Mouse (Mus musculus): ENCODE data around the gene Olfr1217. TPM values are rescaled to one million over a fixed set of nuclear protein-coding genes. Genes with fewer than 3 reads are reported as not detected.
"Not testable (repeated sequence)": the region's sequence is repeated elsewhere in the genome, so short reads cannot be mapped to it uniquely, and the experiment has no call there.

The Olfr1217 gene
- polyA plus RNA-seq (2015; fragmentation: Nextera tagmentation; extraction: Ambion mirVana) = 0.04 TPM in 1 of 2 replicates, not detected in the other

GRCm38 (mm10) chr2:89031965-89032364 is at the start of gene Olfr1217:
Gene Olfr1217 (minus strand): TSS chr2:89032065.
- H3K4me1 ChIP-seq = no peaks in the 10 kb centered on the region
- no peaks in the 10 kb centered on the region for H3K9me3 ChIP-seq (replicated peaks)
- no peaks in the 10 kb centered on the region for H3K27me3 ChIP-seq
- H3K4me3 ChIP-seq (replicated peaks) = no peak within 1 kb of the TSS
- no peak for ATAC-seq (ENCODE audit: insufficient number of reproducible peaks, low FRiP score, low TSS enrichment, low read depth)
- H3K27ac ChIP-seq (replicated peaks) = no peak within 1 kb of the TSS
- H3K4me2 ChIP-seq (replicated peaks) = no peak within 1 kb of the TSS
- no peaks in the 10 kb centered on the region for H3K36me3 ChIP-seq
- 62% methylated on average over 2 of the region's 2 CpGs for WGBS
- H3K9ac ChIP-seq = no peak within 1 kb of the TSS

- Histone ChIP-seq H3K4me3 (replicated peaks) (no peak overlapping the region), H3K4me2 (replicated peaks) (no peak overlapping the region), H3K4me1 (no peaks in the 10 kb centered on the region), H3K27ac (replicated peaks) (no peak overlapping the region), H3K9ac (no peak overlapping the region), H3K27me3 (no peaks in the 10 kb centered on the region), H3K36me3 (no peaks in the 10 kb centered on the region), H3K9me3 (replicated peaks) (no peaks in the 10 kb centered on the region)
- no peak for ATAC-seq (ENCODE audit: insufficient number of reproducible peaks, low FRiP score, low TSS enrichment, low read depth)
Measured at GRCm38 (mm10) chr2:89081487-89081886, 49.6 kb upstream of the Olfr1217 start.

DNA sequence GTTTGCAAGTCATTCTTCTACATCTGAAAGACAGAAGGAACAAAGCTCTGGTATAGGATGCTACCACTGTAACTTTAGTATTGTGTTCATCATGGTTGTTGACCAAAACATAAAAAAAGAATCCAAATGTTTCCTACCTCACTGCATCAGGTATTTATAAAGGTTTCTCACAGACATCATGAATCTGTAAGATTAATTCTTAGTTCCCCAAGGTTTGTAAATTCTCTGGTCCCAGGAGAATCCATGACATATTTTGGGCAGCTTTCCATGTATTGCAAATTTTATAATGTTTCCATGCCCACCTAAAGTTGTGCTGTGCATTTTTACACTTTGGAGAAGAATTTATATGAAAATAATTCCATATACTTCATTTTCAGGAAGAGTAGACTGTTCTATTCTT is 29.2 kb upstream of the Olfr1217 start, which contains the start of gene Olfr1218:
Gene Olfr1218 (minus strand): TSS at position 101 of the 400 bp plus-strand sequence.
- Histone ChIP-seq H3K4me3 (replicated peaks) (no peak within 1 kb of the TSS), H3K9me3 (replicated peaks) (no peaks in the 10 kb centered on the region), H3K9ac (no peak within 1 kb of the TSS), H3K27ac (replicated peaks) (no peak within 1 kb of the TSS), H3K27me3 (no peaks in the 10 kb centered on the region), H3K36me3 (no peaks in the 10 kb centered on the region), H3K4me2 (replicated peaks) (no peak within 1 kb of the TSS), H3K4me1 (no peaks in the 10 kb centered on the region)
- no peak for ATAC-seq (ENCODE audit: insufficient number of reproducible peaks, low FRiP score, low TSS enrichment, low read depth)

DNA sequence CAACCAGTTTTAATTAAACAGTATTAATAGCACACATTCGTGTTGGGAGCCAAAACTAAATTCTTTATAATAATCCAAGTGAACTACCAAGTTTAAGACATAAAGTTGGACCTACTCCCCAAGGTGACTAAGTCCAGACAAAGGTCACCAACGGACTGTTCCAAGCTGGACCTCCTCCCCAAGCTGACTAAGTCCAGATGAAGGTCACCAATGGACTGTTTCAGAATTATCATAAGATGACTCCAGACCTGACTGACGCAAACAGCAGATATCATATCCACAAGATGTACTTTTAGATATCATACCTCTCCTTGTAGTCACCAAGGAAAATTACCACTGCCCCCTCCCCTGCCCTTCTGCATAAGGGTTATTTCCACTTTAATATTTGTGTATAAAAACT is 10.4 kb downstream of the Olfr1217 start:
- H3K27ac ChIP-seq (replicated peaks); ATAC-seq (ENCODE audit: insufficient number of reproducible peaks, low FRiP score, low TSS enrichment, low read depth); H3K4me2 ChIP-seq (replicated peaks); H3K9ac ChIP-seq; H3K4me1 ChIP-seq; H3K27me3 ChIP-seq; H3K9me3 ChIP-seq (replicated peaks); H3K4me3 ChIP-seq (replicated peaks); H3K36me3 ChIP-seq: not testable (repeated sequence)
- 67% methylated on average over 3 of the region's 3 CpGs for WGBS

GRCm38 (mm10) chr2:89018240-89018639 is 13.6 kb downstream of the Olfr1217 start, which contains the start of gene Olfr1216:
Gene Olfr1216 (minus strand): TSS chr2:89018340.
- no peaks in the 10 kb centered on the region for H3K4me1 ChIP-seq
- no peaks in the 10 kb centered on the region for H3K36me3 ChIP-seq
- H3K9ac ChIP-seq = no peak within 1 kb of the TSS
- no peak for ATAC-seq (ENCODE audit: insufficient number of reproducible peaks, low FRiP score, low TSS enrichment, low read depth)
- H3K4me2 ChIP-seq (replicated peaks) = no peak within 1 kb of the TSS
- H3K27ac ChIP-seq (replicated peaks) = no peak within 1 kb of the TSS
- WGBS = 79% methylated on average over 1 of the region's 1 CpGs
- no peak within 1 kb of the TSS for H3K4me3 ChIP-seq (replicated peaks)
- H3K9me3 ChIP-seq (replicated peaks) = no peaks in the 10 kb centered on the region
- no peaks in the 10 kb centered on the region for H3K27me3 ChIP-seq

DNA sequence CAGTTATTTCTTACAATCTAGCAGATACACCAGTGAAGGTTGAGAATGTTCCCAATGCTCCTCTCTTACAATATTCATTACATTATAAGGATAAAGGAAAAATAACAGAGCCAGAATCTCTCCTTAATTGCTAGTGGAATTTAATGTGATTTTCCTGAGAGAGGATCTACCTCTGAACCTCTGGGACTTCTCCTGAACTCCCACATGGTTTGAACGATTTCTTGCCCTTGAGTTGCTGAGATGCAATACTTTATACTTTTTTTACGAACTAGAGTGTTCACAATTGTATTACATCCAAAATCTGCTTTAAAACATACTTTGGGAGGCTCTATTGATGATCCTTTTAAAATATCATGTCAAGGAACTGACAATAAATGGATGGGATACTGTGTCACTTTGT is 25.0 kb downstream of the Olfr1217 start, which contains the start of gene Olfr1215:
Gene Olfr1215 (minus strand): TSS at position 101 of the 400 bp plus-strand sequence.
- no peak for ATAC-seq (ENCODE audit: insufficient number of reproducible peaks, low FRiP score, low TSS enrichment, low read depth)
- Histone ChIP-seq H3K4me3 (replicated peaks) (no peak within 1 kb of the TSS), H3K4me2 (replicated peaks) (no peak within 1 kb of the TSS), H3K27me3 (no peaks in the 10 kb centered on the region), H3K9me3 (replicated peaks) (no peaks in the 10 kb centered on the region), H3K4me1 (no peaks in the 10 kb centered on the region), H3K27ac (replicated peaks) (no peak within 1 kb of the TSS), H3K9ac (no peak within 1 kb of the TSS), H3K36me3 (no peaks in the 10 kb centered on the region)
- 63% methylated on average over 2 of the region's 2 CpGs for WGBS

DNA sequence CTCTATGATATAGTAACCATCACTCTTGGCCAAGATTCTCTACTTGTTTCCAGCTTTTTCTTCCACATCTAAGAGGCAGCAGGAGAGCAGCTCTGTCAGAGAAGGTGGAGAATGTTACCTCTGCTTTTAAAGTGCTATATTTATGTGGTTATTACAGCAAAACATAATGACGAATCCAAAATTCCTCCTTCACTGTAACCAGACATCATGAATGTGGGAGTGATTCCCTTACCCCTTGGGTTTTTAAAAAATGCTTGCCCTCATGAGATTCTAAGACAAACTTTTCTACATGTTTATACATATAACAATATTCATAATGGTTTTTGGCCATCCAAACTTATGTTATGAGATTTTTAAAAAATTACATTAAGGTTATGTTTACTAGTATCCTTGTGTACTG is 39.3 kb downstream of the Olfr1217 start, which contains the start of gene Olfr1214:
Gene Olfr1214 (minus strand): TSS at position 101 of the 400 bp plus-strand sequence.
- H3K27ac ChIP-seq (replicated peaks) = no peak within 1 kb of the TSS

DNA sequence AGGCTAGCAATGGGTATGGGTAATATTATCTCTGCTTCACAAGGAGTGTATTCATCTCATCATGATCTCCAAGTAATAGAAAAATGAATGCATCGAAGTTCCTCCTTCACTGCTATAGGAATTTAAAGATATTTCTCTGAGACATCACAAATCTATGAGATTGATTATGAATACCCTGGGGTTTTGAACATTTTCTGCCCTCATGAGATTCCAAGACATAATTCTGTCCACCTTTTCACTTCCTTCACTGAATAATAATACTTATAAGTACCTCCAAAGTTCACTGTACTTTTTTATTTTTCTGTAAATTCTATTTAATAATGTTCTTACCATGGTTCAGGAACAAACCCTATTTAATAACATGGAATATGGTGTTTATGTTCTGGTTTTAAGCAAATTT is 51.7 kb downstream of the Olfr1217 start, which contains the start of gene Gm13762:
Gene Gm13762 (minus strand): TSS at position 101 of the 400 bp plus-strand sequence.
- no peaks in the 10 kb centered on the region for H3K9me3 ChIP-seq (replicated peaks)
- no peaks in the 10 kb centered on the region for H3K36me3 ChIP-seq
- 73% methylated on average over 1 of the region's 1 CpGs for WGBS
- H3K9ac ChIP-seq = no peak within 1 kb of the TSS
- H3K4me1 ChIP-seq = no peaks in the 10 kb centered on the region
- no peaks in the 10 kb centered on the region for H3K27me3 ChIP-seq
- no peak within 1 kb of the TSS for H3K27ac ChIP-seq (replicated peaks)
- no peak within 1 kb of the TSS for H3K4me3 ChIP-seq (replicated peaks)
- ATAC-seq (ENCODE audit: insufficient number of reproducible peaks, low FRiP score, low TSS enrichment, low read depth) = no peak
- no peak within 1 kb of the TSS for H3K4me2 ChIP-seq (replicated peaks)

More for the DNA sequence above, 39.3 kb downstream of the Olfr1217 start, which contains the start of gene Olfr1214:
- no peak within 1 kb of the TSS for H3K4me3 ChIP-seq (replicated peaks)
- no peak for ATAC-seq (ENCODE audit: insufficient number of reproducible peaks, low FRiP score, low TSS enrichment, low read depth)
- no peaks in the 10 kb centered on the region for H3K27me3 ChIP-seq
- no peaks in the 10 kb centered on the region for H3K9me3 ChIP-seq (replicated peaks)
- no peak within 1 kb of the TSS for H3K4me2 ChIP-seq (replicated peaks)
- WGBS = 77% methylated on average over 1 of the region's 1 CpGs
- H3K36me3 ChIP-seq = no peaks in the 10 kb centered on the region
- no peaks in the 10 kb centered on the region for H3K4me1 ChIP-seq
- no peak within 1 kb of the TSS for H3K9ac ChIP-seq

Other genes starting within 250 kb of the Olfr1217 start
- gene Olfr1201, start 239.0 kb downstream of the Olfr1217 start, polyA plus RNA-seq (2015; fragmentation: Nextera tagmentation; extraction: Ambion mirVana) = not detected in 2 replicates
- not detected in 2 replicates for gene Olfr1202, start 217.6 kb downstream of the Olfr1217 start, polyA plus RNA-seq (2015; fragmentation: Nextera tagmentation; extraction: Ambion mirVana)
- gene Olfr1205, start 202.3 kb downstream of the Olfr1217 start, polyA plus RNA-seq (2015; fragmentation: Nextera tagmentation; extraction: Ambion mirVana) = not detected in 2 replicates
- gene Olfr1204, start 182.8 kb downstream of the Olfr1217 start, polyA plus RNA-seq (2015; fragmentation: Nextera tagmentation; extraction: Ambion mirVana) = not detected in 2 replicates
- gene Olfr1206, start 168.8 kb downstream of the Olfr1217 start, polyA plus RNA-seq (2015; fragmentation: Nextera tagmentation; extraction: Ambion mirVana) = not detected in 2 replicates
- gene Olfr1208, start 129.8 kb downstream of the Olfr1217 start, polyA plus RNA-seq (2015; fragmentation: Nextera tagmentation; extraction: Ambion mirVana) = 0.11 TPM in 1 of 2 replicates, not detected in the other
- gene Olfr1209, start 116.9 kb downstream of the Olfr1217 start, polyA plus RNA-seq (2015; fragmentation: Nextera tagmentation; extraction: Ambion mirVana) = not detected in 2 replicates
- not detected in 2 replicates for gene Olfr1211, start 94.0 kb downstream of the Olfr1217 start, polyA plus RNA-seq (2015; fragmentation: Nextera tagmentation; extraction: Ambion mirVana)
- gene Olfr1212, start 78.1 kb downstream of the Olfr1217 start, polyA plus RNA-seq (2015; fragmentation: Nextera tagmentation; extraction: Ambion mirVana) = not detected in 2 replicates
- 0.09 TPM in 1 of 2 replicates, not detected in the other for gene Gm13762, start 51.8 kb downstream of the Olfr1217 start, polyA plus RNA-seq (2015; fragmentation: Nextera tagmentation; extraction: Ambion mirVana)
- not detected in 2 replicates for gene Olfr1214, start 39.4 kb downstream of the Olfr1217 start, polyA plus RNA-seq (2015; fragmentation: Nextera tagmentation; extraction: Ambion mirVana)
- gene Olfr1215, start 25.1 kb downstream of the Olfr1217 start, polyA plus RNA-seq (2015; fragmentation: Nextera tagmentation; extraction: Ambion mirVana) = not detected in 2 replicates
- gene Olfr1216, start 13.7 kb downstream of the Olfr1217 start, polyA plus RNA-seq (2015; fragmentation: Nextera tagmentation; extraction: Ambion mirVana) = not detected in 2 replicates
- not detected in 2 replicates for gene Olfr1218, start 29.1 kb upstream of the Olfr1217 start, polyA plus RNA-seq (2015; fragmentation: Nextera tagmentation; extraction: Ambion mirVana)
- not detected in 2 replicates for gene Olfr1219, start 51.4 kb upstream of the Olfr1217 start, polyA plus RNA-seq (2015; fragmentation: Nextera tagmentation; extraction: Ambion mirVana)
- not detected in 2 replicates for gene Olfr1220, start 74.8 kb upstream of the Olfr1217 start, polyA plus RNA-seq (2015; fragmentation: Nextera tagmentation; extraction: Ambion mirVana)
- gene Olfr1221, start 85.2 kb upstream of the Olfr1217 start, polyA plus RNA-seq (2015; fragmentation: Nextera tagmentation; extraction: Ambion mirVana) = 0.24 TPM in 1 of 2 replicates, not detected in the other
- gene Olfr1222, start 101.0 kb upstream of the Olfr1217 start, polyA plus RNA-seq (2015; fragmentation: Nextera tagmentation; extraction: Ambion mirVana) = 0.05 TPM in 1 of 2 replicates, not detected in the other
- gene Olfr1223, start 119.5 kb upstream of the Olfr1217 start, polyA plus RNA-seq (2015; fragmentation: Nextera tagmentation; extraction: Ambion mirVana) = not detected in 2 replicates
- gene Olfr1224-ps1, start 132.0 kb upstream of the Olfr1217 start, polyA plus RNA-seq (2015; fragmentation: Nextera tagmentation; extraction: Ambion mirVana) = not detected in 2 replicates
- not detected in 2 replicates for gene Olfr1225, start 142.6 kb upstream of the Olfr1217 start, polyA plus RNA-seq (2015; fragmentation: Nextera tagmentation; extraction: Ambion mirVana)
- not detected in 2 replicates for gene Olfr1226, start 168.0 kb upstream of the Olfr1217 start, polyA plus RNA-seq (2015; fragmentation: Nextera tagmentation; extraction: Ambion mirVana)
- gene Olfr1228, start 222.0 kb upstream of the Olfr1217 start, polyA plus RNA-seq (2015; fragmentation: Nextera tagmentation; extraction: Ambion mirVana) = not detected in 2 replicates